Mouse (Mus musculus): ENCODE results near the gene Slc18a2.

DNA sequence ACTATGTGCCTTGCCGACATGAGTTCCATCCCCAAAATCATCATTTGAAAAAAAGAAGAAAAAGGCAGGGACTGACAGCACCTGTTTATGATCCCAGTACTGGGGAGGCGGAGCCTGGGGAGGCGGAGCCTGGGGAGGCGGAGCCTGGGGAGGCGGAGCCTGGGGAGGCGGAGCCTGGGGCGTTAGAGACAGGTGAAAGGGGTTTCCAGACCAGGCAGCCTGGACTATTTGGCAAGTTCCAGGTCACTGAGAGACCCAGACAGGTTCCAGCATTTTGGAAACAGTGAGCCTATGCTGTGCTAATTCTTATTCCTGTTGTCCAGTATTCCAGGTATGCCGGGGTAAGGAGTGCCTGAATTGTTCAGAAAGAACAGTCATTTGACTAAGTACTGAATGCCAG, 41.7 kb upstream of the Slc18a2 start, which contains the start of gene Kcnk18:
- TF ChIP-seq MAFK (IDR thresholded peaks at IDR 0.05; ENCODE audit: insufficient replicate concordance, low read length) (no peak), GABPA (IDR thresholded peaks at IDR 0.05; ENCODE audit: insufficient replicate concordance, low read depth, low read length) (no peak), PAX5 (IDR thresholded peaks at IDR 0.05; ENCODE audit: low read length) (no peak), ETS1 (conservative IDR thresholded peaks at IDR 0.05; ENCODE audit: low read depth, low read length) (no peak), ZC3H11A (IDR thresholded peaks at IDR 0.05; ENCODE audit: low read depth, low read length) (no peak)

Data from CH12.LX (cell line).